Comparison of ENCODE assay signal across 14 mouse cellular contexts in the genomic region with DNA sequence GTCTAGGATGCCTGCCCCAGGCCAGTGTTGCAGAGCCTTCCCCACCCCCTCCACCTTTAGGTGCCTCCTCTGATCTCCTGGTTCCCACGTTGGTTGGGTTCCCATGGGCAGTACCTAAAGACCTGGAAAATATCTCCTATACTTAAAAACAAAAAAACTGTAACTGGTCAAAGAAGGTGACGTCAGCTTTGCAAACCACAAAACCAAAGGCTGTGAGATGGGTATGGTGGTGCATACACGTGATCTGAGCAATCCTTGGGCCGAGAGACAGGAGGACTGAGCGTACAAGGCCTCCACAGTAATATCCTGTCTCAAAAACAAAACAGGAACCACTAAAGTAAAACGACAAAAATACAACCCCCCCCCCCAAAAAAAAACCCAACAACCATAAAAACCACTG. TPM values are rescaled to one million over a fixed set of nuclear protein-coding genes. Genes with fewer than 3 reads are reported as not detected.
DNase-seq lines count a peak whose midpoint lies in the region; ATAC-seq and TF ChIP-seq lines count a peak whose summit lies in the region.
"Had no signal": no experiment of that assay in that cellular context is flagged by ENCODE, and none has a peak within 500 bp of the region (broad histone marks: within the 10 kb centered on the region; RNA-seq: fewer than 3 reads in every experiment).

No protein-coding gene starts in this region.

- H3K9ac ChIP-seq in kidney, postnatal 0 days (ENCODE audit: low read depth, low read length): peak overlapping the region; percentile 79; the same call in 1 of the 2 replicates
- H3K9ac ChIP-seq in limb, embryonic 15.5 days: no peak overlapping the region
- H3K9ac ChIP-seq: neural tube, embryonic 12.5 days had no signal

- no peaks in the 10 kb centered on the region for H3K36me3 ChIP-seq in kidney, postnatal 0 days (ENCODE audit: insufficient read depth, low read length)
- peaks cover 13% of the 10 kb centered on the region for H3K36me3 ChIP-seq in limb, embryonic 15.5 days
- H3K36me3 ChIP-seq: neural tube, embryonic 12.5 days had no signal

- TF ChIP-seq CTCF in kidney, postnatal 0 days (IDR thresholded peaks at IDR 0.05; ENCODE audit: low read depth): no peak
- TF ChIP-seq CTCF in bone marrow macrophage, adult 2 months (IDR thresholded peaks at IDR 0.05; ENCODE audit: low read depth, low read length): no peak

- no peak for ATAC-seq in kidney, postnatal 0 days (replicated peaks; ENCODE audit: low FRiP score, low read depth)
- ATAC-seq in limb, embryonic 15.5 days (ENCODE audit: insufficient number of reproducible peaks, low FRiP score, low TSS enrichment, low read depth): no peak
- no peak; the same call in 1 of the 2 replicates for ATAC-seq in megakaryocyte, adult 5-6 weeks (ENCODE audit: poor library complexity, severe bottlenecking)
- ATAC-seq: hindbrain, postnatal 0 days had no signal

- H3K9me3 ChIP-seq in kidney, postnatal 0 days (replicated peaks; ENCODE audit: low read length): no peaks in the 10 kb centered on the region
- no peaks in the 10 kb centered on the region for H3K9me3 ChIP-seq in limb, embryonic 15.5 days

- TF ChIP-seq POLR2A in bone marrow macrophage, adult 2 months (IDR thresholded peaks at IDR 0.05; ENCODE audit: borderline replicate concordance, low read depth, low read length): no peak

- H3K27ac ChIP-seq in kidney, postnatal 0 days: no peak overlapping the region
- peak overlapping the region; percentile 57 for H3K27ac ChIP-seq in bone marrow macrophage, adult 2 months (ENCODE audit: insufficient read depth, low read depth, low read length)
- no peak overlapping the region for H3K27ac ChIP-seq in limb, embryonic 15.5 days
- H3K27ac ChIP-seq: hindbrain, postnatal 0 days; neural tube, embryonic 12.5 days had no signal

- H3K4me3 ChIP-seq in kidney, postnatal 0 days (replicated peaks; ENCODE audit: low read depth, low read length): peak overlapping the region; percentile 83; the same call in 1 of the 2 replicates
- no peak overlapping the region; the same call in 1 of the 2 replicates for H3K4me3 ChIP-seq in bone marrow macrophage, adult 2 months (ENCODE audit: insufficient read depth, low read length)
- H3K4me3 ChIP-seq in limb, embryonic 15.5 days: 0 out of 2 replicates have a peak overlapping the region, but pooled peaks have one; percentile 76

- no peaks in the 10 kb centered on the region for H3K27me3 ChIP-seq in kidney, postnatal 0 days (ENCODE audit: insufficient read depth, low read length)
- no peaks in the 10 kb centered on the region for H3K27me3 ChIP-seq in limb, embryonic 15.5 days

- no peak for DNase-seq in kidney, postnatal 0 days (ENCODE audit: low spot score)
- DNase-seq in kidney, adult 9 months: no peak
- peak; percentile 42 to 54 for DNase-seq in B cell, adult 2 months
- DNase-seq in left cerebral cortex, adult 9 months (ENCODE audit: low spot score in 2 of 2): no peak
- DNase-seq in cerebellum, adult 8-10 months: no peak
- DNase-seq: cerebellum, adult 9-11 months; gastrocnemius, postnatal 36 days; layer of hippocampus, postnatal 36 days; right cerebral cortex, postnatal 4 days had no signal

- H3K4me1 ChIP-seq in kidney, postnatal 0 days (replicated peaks; ENCODE audit: insufficient read depth, low read length): peaks cover 20% of the 10 kb centered on the region
- H3K4me1 ChIP-seq in bone marrow macrophage, adult 2 months (ENCODE audit: control insufficient read depth, insufficient read depth, low read length): peaks cover 27% of the 10 kb centered on the region
- peaks cover 43% of the 10 kb centered on the region for H3K4me1 ChIP-seq in limb, embryonic 15.5 days

- peak overlapping the region; percentile 94 for H3K4me2 ChIP-seq in kidney, postnatal 0 days (ENCODE audit: low read length)
- H3K4me2 ChIP-seq in limb, embryonic 15.5 days: peak overlapping the region; percentile 90; the same call in 1 of the 2 replicates

- WGBS in kidney, postnatal 0 days: 69% methylated on average over 6 of the region's 6 CpGs
- 66% methylated on average over 6 of the region's 6 CpGs for WGBS in limb, embryonic 15.5 days

RNA-seq across cellular contexts. Expression of gene Rhod, which starts 1.3 kb away (rescaled TPM):
- 49.3 and 49.7 TPM in 2 replicates for polyA plus RNA-seq in kidney, postnatal 0 days (2015; fragmentation: Nextera tagmentation; extraction: Ambion mirVana)
- polyA plus RNA-seq in bone marrow macrophage, adult 2 months (2012; ENCODE audit: insufficient read depth, insufficient read length, missing spikeins): 1.1 and 1.4 TPM in 2 replicates
- polyA plus RNA-seq in limb, embryonic 15.5 days (2015; fragmentation: Nextera tagmentation; extraction: Ambion mirVana): 45.2 and 53.6 TPM in 2 replicates
- not detected in 2 replicates for total RNA-seq in megakaryocyte, adult 5-6 weeks (2015)
- not detected in 2 replicates for total RNA-seq in megakaryocyte, adult 5-6 weeks (2017)

RNA-seq across cellular contexts. Expression of gene Syt12, which starts 39.4 kb away (rescaled TPM):
- 1.5 and 1.8 TPM in 2 replicates for polyA plus RNA-seq in kidney, postnatal 0 days (2015; fragmentation: Nextera tagmentation; extraction: Ambion mirVana)
- not detected in 2 replicates for polyA plus RNA-seq in bone marrow macrophage, adult 2 months (2012; ENCODE audit: insufficient read depth, insufficient read length, missing spikeins)
- polyA plus RNA-seq in limb, embryonic 15.5 days (2015; fragmentation: Nextera tagmentation; extraction: Ambion mirVana): 0.55 and 0.76 TPM in 2 replicates
- total RNA-seq in megakaryocyte, adult 5-6 weeks (2015): not detected in 2 replicates
- total RNA-seq in megakaryocyte, adult 5-6 weeks (2017): not detected in 2 replicates

RNA-seq across cellular contexts. Expression of gene Kdm2a, which starts 39.8 kb away (rescaled TPM):
- 30.0 and 32.8 TPM in 2 replicates for polyA plus RNA-seq in kidney, postnatal 0 days (2015; fragmentation: Nextera tagmentation; extraction: Ambion mirVana)
- 81.5 and 84.4 TPM in 2 replicates for polyA plus RNA-seq in bone marrow macrophage, adult 2 months (2012; ENCODE audit: insufficient read depth, insufficient read length, missing spikeins)
- 40.9 and 41.2 TPM in 2 replicates for polyA plus RNA-seq in limb, embryonic 15.5 days (2015; fragmentation: Nextera tagmentation; extraction: Ambion mirVana)
- 60.4 and 63.0 TPM in 2 replicates for total RNA-seq in megakaryocyte, adult 5-6 weeks (2015)
- 54.7 and 72.5 TPM in 2 replicates for total RNA-seq in megakaryocyte, adult 5-6 weeks (2017)

Comparison
In these comparisons a context has a peak if more than half of its experiments do, and no peak if none do; other contexts are left out.
1. DNase-seq: peak in B cell, adult 2 months (2 of 2); none in kidney, postnatal 0 days (single experiment), kidney, adult 9 months (single experiment), left cerebral cortex, adult 9 months (0 of 2) and cerebellum, adult 8-10 months (single experiment).
2. RNA of gene Rhod, which starts 1.3 kb away (polyA plus RNA-seq): 45.2 to 53.6 TPM in limb, embryonic 15.5 days and 49.3 to 49.7 TPM in kidney, postnatal 0 days; 1.1 to 1.4 TPM in bone marrow macrophage, adult 2 months; every median in the first group is over 10 times any median in the second.